Mouse (Mus musculus): ENCODE data around the gene G430095P16Rik.

The G430095P16Rik gene

DNA sequence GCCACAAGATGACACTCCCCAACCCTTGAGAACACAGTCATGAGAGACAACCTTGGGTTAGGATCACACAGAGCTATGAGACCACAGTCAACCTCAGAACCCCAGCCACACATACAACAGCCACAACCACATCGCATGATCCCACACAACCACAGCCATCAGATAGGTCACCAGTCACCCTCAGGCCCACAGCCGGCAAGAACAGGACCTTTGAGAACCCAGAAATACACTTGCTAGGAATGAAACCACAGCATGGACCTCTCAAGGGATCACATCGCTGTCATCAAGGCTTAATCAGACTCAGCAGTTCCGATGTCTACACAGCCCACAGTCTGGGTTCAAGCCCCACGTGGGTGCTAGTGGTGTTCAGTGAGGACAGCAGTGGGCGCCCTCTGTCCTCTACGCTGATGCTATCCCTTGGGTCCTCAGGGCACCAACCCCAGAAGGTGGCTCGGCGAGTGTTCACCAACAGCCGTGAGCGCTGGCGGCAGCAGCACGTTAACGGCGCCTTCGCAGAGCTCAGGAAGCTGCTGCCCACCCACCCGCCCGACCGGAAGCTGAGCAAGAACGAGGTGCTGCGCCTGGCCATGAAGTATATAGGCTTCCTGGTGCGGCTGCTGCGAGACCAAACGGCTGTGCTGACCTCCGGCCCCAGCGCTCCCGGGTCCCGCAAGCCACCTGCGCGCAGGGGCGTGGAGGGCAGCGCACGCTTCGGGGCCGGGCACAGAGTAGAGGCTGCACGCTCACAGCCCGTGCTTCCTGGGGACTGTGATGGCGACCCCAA is 19.1 kb upstream of the G430095P16Rik start:
- DNase-seq = peak; percentile 23 to 39

DNA sequence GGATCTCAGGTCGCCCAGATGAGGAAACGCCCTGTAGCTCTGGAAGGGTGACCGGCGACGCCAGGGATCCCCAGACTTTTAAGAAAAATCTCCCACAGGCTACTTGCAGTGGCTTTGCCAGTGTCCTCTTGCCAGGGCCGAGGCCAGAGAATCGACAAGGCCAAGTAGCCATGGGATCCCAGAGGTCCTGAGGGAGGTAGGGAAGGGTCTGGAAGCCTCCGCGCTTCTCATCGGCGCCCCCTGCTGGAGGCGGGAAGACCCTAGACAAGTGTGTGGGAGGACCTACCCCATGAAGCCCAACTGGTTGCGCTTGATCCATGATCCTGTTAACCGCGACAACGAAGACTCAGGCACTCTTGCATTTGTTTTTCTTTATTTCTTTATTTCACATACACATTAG is 18.5 kb upstream of the G430095P16Rik start:
- DNase-seq = peak; percentile 63 to 81

DNA sequence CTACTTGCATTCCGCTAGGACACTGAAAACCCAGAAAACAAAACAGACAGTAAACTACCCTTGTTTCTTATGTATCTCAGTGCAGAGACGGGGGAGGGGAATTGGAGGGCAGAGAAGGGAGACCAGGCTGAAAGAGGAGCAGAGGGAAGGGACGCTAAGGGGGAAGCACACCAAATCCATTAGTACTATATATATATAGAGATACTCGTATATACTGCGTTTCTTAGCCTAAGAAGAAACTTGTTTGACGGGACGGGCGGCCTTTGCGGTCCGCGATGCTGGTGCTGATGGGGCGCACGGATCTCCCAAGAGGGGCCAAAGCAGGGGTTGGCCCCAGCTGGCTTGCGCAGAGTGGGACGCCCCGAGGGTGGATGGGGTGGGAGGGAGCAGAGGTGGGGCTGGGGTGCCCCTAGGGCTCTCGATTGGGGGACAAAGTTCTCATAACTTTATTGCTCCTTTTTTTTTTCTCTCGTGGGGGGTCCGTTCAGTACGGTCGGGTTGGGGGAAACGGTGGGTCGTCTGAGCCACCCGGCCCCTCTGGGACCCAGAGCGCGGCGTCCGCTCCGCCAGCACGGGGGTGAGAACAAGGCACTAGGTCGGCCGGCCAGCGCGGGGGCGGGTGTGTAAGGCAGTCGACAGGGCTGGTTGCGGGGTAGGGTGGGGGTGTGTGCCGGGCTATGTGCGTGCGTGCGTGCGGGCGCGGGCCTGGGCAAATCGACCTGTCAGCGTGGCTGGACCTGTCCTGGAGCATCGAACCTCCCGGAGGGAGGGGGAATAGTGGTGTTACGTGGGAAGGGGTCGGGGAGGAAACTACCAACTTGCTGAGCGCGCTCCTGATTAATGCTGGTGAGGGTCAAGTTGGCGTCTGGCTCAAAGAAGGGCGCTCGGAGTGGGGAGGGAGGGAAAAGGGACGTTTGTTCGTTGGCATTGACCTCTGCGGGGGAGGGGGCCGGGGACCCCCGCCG is 17.7 kb upstream of the G430095P16Rik start:
- peak; percentile 55 to 62 for DNase-seq

DNA sequence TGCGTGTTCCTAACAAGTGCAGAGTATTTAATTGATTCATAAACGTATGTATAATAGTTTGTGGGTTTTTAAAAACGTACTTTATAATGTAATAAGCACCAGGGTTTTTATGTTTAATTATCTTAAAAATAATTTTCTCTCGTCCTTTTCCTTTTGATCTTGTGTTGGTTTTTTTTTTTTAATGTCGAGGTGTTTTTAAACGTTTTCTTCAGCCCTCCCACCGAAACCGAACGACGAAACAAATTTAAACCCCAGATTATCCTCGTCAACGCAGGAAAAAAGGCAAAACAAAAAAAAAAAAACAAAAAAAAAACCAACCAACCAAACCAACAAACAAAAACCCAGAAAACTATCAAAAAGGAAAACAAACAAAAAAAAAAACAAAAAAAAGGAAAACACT is 16.8 kb upstream of the G430095P16Rik start:
- no peak for DNase-seq

DNA sequence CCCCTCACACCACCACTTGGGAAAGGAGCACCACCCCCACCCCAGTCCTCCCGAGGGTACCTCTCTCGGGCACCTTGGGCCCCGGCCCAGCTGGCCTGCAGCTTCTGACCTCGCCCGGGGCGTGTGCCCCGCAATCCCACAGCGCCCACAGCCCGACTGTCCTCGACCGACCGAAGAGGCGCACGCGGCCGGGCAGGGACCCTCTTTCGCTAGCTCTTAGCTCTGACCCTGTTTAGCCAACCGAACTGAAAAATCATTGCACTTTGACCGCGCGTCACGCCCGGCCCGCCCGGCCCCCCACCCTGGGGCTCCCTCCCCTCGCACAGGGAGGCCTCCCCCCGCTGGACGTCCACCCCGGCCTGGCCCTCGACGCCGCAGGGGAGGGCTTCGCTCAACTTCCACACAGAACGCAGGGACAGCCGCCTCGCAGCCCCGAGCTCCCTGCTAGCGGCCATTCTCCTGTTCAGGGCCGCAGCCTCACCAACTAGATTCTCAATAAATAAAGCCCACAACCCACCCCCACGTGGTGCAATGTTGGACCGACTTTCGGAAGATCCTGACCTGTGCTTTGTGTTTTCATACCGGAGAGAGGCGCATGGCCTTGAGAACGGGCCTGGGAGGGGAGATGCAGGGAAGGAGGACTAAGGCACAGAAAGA is 16.1 kb upstream of the G430095P16Rik start:
- DNase-seq = peak in 1 of 2 experiments; percentile 45

DNA sequence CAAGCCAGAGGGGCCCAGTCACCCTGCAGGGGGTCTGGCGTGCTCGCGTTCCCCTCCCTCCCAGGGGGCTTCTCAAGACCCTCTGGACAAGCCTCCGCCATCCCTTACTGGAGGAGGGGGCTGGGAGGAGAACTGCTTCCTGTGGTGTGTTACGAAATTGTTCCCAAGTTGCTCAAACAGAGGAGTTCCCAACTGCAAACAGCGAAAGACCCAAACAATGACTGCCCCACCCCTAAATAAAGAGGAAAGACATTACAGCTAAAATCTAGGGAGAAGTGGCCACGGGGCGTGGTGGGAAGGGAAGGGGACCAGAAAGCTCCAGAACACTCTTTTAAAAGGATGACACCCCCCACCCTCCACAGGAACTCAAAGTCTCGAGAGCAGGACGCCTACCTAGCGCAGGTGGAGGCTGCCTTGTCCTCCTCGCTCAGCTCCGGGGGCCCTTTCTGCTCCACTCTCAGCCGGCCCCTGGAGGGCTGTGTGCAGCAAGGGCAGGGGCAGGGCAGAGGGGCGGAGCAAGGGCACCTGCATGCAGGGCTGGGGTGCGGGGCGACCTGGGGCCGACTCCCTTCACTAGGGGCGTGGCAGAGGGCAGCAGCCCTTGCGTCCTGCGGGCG is 15.4 kb upstream of the G430095P16Rik start:
- peak; percentile 33 to 47 for DNase-seq

DNA sequence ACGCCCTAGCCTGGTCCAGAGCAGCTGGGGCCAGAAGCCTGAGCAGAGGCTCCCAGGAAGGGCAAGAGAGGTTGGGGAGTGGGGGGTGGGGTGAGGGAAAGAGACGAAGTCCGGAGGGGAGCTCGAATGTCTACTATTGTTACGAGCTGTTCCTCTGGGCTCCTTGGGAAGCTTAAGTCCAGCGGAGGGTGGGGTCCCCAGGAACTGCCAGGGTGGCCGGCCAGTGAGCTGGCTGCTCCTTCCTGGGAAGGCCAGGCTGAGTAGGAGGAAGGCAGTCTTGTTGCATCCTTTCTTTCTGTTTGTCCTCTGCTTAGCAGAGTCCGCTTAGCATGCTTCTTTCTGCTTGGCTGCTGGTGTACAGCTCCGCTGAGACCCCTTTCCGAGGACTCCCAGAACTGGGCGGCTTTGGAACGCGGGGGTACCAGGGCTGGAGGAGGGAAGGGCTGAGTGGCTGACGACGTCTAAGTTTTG is 14.7 kb upstream of the G430095P16Rik start:
- peak; percentile 16 to 23 for DNase-seq

DNA sequence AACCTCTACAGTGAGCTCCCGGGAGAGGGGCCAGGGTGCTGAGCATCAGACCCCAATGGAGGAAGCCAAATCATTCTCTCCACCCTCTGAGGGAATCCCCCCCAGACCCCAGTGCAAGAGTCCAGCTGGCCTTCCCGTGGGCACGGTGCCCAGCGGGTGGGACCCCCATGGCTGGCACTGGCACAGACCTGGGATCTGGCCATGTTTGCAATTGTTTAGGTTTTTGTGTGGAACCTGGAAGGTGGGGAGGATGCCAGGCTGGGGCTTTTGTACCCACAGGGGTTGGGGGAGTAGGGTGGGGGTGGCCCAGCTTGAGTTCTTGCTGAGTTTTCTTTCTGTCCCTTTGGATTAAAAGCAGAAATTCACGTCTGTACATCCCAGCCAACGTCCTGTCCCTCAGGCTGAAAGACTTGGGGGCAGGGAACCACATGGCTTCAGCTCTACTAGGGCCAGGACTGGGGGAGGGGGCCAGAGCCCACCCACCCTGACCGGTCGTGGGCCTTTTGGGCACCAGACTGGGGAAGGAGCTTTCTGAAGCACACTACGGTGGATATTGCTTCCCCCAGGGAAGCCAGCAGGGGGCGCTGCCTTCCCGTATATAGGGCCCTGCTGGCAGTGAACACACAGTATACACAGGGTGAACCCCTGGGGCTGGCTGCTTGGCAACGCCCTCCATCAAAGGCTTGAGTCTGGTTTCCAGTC is 13.9 kb upstream of the G430095P16Rik start:
- peak; percentile 91 to 94 for DNase-seq

DNA sequence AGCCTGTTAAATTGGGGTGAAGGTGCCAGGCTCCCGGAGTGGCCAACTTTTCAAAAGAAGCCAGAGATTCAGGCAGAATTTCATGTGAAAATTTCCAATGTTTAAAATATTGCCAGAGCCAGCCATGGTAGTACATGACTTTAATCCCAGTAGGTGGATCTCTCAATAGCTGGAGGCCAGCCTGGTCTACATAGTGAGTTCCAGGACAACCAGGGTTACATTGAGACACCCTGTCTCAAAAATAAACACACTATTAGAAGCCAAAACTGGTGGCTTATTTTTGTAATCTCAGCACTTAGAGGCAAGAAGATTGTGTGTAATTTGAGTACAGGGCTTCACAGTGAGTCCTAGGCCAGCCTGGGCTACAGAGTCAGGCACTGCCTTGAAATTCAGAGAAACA is 12.9 kb upstream of the G430095P16Rik start:
- no peak for DNase-seq

DNA sequence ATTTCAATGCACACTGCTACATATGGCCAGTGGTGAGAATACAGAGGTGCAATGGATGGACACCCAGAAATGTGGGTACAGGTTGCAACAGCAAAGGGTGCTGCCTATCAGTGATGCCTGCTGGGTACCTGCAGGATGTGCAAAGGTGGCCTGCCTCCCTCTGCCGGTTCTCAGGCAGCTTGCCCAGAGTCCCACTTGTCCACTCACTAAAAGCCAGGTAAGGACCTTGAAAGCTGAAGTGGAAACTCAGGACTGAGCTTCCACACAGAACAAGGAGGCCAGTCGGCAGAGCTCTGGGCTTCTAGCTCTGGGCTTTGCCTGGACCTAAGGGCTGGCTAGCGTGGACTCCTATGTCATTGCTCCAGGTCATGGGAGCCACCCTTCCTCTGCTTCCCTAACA is 11.5 kb upstream of the G430095P16Rik start:
- DNase-seq = no peak

DNA sequence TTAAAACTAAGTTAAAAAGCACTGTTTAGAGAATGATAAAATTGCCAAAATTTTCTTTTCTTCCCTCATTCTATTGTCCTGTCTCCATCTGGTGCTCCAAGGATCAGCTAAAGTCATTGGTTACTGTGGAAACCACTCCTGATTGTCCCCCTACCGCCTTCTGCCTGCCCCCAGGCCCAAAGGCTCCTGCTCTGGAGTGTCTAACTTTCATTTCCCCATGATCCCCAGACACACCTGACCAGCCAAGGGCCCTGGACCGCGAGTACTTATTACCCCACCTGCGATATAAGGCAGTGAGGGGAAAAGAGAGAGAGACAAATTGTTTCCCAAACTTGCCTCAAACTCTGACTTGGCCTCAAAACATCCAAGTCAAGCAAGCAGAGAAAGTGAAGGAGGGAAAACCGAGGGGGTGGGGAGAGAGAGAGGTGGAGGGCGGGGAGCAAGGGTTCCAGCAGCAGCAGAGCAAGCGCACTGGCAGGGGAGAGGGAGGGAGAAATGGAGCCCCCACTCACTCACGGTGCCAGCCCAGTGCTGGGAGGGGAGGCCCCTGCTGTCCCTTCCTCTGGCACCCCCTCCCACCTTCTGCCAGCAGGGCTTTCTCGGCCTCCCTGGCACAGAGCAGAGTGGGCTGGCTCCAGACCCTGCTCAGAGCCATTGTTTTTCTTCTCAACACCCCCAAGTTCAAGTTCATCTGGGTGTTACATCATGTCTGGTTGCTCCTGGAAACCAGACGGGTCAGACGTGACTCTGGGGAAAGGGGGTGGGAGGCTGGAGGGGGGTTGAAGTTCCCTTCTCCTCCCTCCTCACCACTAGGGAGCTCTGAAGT is 10.7 kb upstream of the G430095P16Rik start:
- DNase-seq = no peak

DNA sequence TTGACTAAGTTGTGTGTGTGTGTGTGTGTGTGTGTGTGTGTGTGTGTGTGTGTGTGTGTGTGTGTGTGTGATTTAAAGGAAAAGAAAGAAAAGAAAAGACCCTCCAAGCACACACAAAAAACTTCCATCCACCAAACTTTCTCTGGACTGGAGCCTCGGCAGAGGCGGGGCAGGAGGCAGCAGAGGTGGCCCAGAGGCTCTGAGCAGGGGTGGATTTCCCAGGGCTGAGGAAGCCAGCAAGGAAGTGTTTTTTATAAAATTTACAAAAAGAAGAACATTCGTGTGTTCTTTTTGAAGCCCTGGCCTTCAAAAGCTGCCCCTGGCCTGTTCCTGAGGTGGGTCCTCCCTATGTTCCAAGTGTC is 10.1 kb upstream of the G430095P16Rik start:
- DNase-seq = no peak

DNA sequence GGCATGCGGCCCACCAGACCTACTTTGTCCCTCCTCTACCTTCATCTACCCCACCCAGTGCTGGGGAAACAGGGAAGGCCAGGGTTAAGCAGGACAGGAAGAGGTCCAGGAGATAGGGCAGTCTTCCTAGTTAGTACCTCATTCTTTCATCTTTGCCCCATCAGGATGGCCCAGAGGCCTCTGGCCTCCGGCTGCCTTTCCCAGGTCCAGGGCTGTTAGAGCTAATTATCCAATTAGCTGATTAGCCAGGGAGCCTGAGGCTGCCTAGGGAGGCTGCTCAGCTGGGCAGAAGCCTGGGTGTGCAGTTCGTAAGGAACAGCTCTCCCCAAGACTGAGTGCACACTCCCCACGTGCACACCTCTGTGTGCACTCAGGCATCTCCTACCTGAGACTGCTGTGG is 9.4 kb upstream of the G430095P16Rik start:
- DNase-seq = no peak

DNA sequence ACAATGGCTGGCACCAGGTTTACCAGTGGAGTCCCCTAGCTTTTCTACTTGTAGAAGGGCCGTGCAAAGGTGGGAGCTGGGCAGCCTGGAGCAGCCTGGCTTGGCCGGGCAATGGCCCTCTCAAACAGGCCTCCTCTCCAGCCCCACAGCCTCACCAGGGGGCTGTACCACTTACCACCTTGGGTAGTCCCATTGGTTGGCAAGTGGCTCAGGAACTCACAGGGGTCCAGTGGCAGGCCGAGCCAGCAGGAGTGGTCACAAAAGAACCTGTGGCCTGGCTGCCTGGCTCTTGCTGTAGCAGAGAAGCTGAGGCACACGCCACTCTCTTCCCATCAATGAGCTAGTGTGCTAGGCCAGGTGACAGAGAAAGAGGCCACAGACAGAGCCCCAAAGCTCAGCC is 8.6 kb upstream of the G430095P16Rik start:
- no peak for DNase-seq

DNA sequence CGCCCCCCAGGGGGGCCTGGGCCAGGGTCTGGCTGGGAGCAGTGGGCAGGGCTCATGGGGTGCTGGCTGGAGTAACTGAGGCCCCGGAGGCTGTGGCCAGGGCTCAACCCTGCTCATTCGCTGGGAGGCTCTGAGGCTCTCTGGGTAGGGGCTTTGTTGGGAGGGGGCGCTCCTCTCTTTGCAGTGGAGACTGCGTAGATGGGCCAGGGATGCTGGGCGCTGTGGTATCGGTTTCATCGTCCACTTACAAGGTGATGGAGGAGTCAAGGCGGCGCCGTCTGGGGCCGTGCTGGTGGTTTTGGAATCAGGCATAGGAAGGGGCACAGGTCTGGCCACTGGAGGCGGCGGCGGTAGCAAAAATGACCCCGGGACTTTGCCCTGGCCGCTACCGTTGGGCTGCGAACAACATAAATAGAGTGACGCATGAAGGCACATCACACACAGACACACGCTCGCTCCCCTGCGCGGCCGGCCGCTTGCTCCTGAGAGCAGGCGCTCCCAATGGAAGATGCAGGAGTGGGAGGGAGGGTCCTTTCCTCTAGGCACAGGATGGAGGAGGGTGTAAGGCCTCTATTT is 6.8 kb upstream of the G430095P16Rik start:
- no peak for DNase-seq

DNA sequence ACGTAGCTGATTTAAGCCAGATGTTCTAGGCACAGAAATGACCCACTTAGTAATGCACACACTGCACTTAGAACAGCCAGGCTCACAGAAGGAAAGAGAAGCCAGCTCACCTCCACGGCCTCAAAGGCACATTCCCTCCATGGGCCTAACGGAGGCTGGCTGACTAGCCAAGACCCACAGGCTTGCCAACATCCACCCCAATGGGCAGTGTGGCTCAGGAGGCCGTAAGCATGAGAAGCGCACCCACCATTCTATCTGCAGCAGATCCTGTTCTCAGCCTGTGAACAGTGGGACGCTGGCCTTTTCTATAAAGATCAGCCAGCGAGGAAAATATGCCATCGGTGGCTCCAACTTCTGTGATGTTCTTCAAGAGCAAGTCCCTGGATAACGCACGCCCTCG is 6.0 kb upstream of the G430095P16Rik start:
- no peak for DNase-seq

DNA sequence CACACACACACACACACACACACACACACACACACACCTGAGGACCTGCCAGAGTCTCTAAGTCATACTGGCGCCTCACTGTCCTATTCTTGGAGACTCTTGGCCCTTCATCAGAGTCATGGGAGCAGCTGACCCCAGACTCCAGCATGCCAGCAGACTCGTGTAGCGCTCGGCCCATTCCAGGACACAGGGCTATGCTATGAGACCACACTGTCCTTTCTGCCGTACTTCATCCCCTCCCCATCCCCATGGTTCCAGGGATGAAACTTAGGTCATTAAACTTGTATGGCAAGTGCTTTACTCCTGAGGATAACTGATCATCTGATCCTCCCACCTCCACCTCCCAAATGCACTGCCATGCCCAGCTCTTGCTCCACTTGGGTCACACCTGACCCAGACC is 4.3 kb upstream of the G430095P16Rik start:
- DNase-seq = no peak

DNA sequence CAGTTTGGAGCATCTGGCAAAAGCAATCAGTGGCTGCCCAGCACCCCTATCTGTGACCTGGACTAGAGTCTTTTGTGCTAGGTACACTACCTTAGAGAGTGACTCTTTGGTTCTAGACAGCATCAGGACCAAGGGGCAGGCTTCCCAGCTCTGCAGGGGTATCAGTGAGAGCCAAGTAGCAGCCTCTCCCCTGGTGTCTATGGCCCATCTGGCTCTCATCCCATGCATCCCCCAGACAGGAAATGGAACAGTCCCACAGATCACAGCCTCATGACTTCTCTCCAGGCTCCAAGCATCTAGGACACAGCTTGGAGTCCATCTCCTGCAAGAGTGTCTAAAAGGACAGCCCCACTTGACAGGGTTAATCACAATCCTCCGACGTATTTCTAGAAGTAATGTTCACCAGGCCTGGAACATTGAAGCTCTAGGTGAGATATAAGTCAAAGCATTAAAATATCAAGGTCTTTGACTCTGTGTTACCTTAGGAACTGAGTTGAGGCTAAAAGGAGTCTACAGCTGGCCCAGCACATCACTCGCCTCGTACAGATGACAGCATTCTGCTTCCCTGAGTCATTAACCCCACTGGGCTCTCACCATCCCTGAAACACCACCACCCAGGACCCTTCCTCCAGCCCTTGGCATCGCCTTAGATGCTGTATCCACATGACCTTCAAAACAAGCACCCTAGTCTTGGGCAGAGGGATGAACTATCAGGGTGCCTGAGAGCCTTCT is 3.7 kb upstream of the G430095P16Rik start:
- peak; percentile 63 to 68 for DNase-seq

DNA sequence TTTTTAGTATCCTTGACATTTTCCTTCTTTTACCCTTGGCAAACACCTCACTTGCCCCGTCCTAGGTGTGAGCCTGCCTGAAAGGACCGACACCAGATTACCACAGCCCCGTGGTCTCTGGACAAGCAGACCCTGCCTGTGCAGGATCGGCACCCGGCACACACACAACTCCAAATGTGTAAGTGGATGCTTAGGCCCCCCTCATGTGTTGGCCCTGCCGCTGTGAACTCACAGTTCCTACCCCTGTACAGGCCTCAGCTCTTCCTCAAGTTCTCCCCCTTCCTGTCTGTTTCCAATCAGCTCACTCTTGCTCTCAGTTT is 317 bp upstream of the G430095P16Rik start:
- no peak for DNase-seq

DNA sequence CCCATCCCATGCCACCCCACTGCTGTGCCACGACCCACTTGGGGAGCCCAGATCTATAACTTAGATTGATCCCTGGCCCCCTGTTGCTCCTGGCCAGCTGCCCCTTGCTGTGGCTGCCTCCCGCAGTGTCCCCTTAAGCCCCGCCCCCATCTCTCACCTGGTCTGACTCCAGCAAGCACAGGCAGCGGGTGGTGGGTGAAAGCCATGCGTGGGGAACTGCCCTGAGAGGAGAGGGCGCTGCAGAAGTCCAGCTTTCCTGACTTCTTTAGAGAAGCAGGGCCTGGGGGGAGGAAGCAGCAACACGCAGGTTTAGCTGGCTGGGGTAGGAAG is 729 bp downstream of the G430095P16Rik start:
- DNase-seq = peak in 1 of 2 experiments; percentile 66
